In genomic region chr16:33446830-33447229, GRCm38 (mm10) we compare ENCODE assay signal across 16 mouse cellular contexts.
DNase-seq lines count a peak whose midpoint lies in the region; ATAC-seq and TF ChIP-seq lines count a peak whose summit lies in the region.
"Had no signal": no experiment of that assay in that cellular context is flagged by ENCODE, and none has a peak within 500 bp of the region (broad histone marks: within the 10 kb centered on the region; RNA-seq: fewer than 3 reads in every experiment).

No protein-coding gene starts in this region.

- no peak overlapping the region for H3K4me3 ChIP-seq in midbrain, embryonic 15.5 days
- no peak overlapping the region for H3K4me3 ChIP-seq in midbrain, postnatal 0 days (ENCODE audit: low read depth, low read length)
- no peak overlapping the region for H3K4me3 ChIP-seq in intestine, embryonic 14.5 days (ENCODE audit: low read depth, low read length)
- no peak overlapping the region for H3K4me3 ChIP-seq in stomach, embryonic 15.5 days (replicated peaks)
- H3K4me3 ChIP-seq: embryonic facial prominence, embryonic 12.5 days; limb, embryonic 13.5 days had no signal

- DNase-seq in embryo, embryonic 10.5 days (ENCODE audit: low spot score): peak; percentile 8
- DNase-seq in embryo, embryonic 11 days: no peak
- DNase-seq in midbrain, postnatal 0 days (ENCODE audit: low spot score): no peak
- DNase-seq in intestine, embryonic 14.5 days (ENCODE audit: low spot score): no peak
- no peak for DNase-seq in right cerebral cortex, adult 2 months (ENCODE audit: low spot score in 2 of 2)
- DNase-seq: B cell, adult 2 months; heart, adult 11 months; kidney, adult 11 months; lung, adult 18-20 months; right cerebral cortex, adult 18-20 months; thymus, adult 2 months had no signal

- H3K9me3 ChIP-seq in midbrain, embryonic 15.5 days: no peaks in the 10 kb centered on the region
- no peaks in the 10 kb centered on the region for H3K9me3 ChIP-seq in midbrain, postnatal 0 days (ENCODE audit: low read length)
- no peaks in the 10 kb centered on the region for H3K9me3 ChIP-seq in intestine, embryonic 14.5 days (ENCODE audit: control insufficient read depth, low read length)
- H3K9me3 ChIP-seq in stomach, embryonic 15.5 days: no peaks in the 10 kb centered on the region
- H3K9me3 ChIP-seq: embryonic facial prominence, embryonic 12.5 days; limb, embryonic 13.5 days had no signal

- H3K4me1 ChIP-seq in midbrain, embryonic 15.5 days: peaks cover 5% of the 10 kb centered on the region
- peaks cover 4% of the 10 kb centered on the region; the same call in 1 of the 2 replicates for H3K4me1 ChIP-seq in midbrain, postnatal 0 days (ENCODE audit: insufficient read depth, low read length)
- H3K4me1 ChIP-seq in intestine, embryonic 14.5 days (replicated peaks; ENCODE audit: control insufficient read depth, insufficient read depth, low read length): no peaks in the 10 kb centered on the region
- no peaks in the 10 kb centered on the region; the same call in 1 of the 2 replicates for H3K4me1 ChIP-seq in stomach, embryonic 15.5 days
- H3K4me1 ChIP-seq: embryonic facial prominence, embryonic 12.5 days; limb, embryonic 13.5 days had no signal

- TF ChIP-seq CTCF in midbrain, postnatal 0 days (IDR thresholded peaks at IDR 0.05): no peak

- no peak overlapping the region for H3K9ac ChIP-seq in midbrain, embryonic 15.5 days
- H3K9ac ChIP-seq in midbrain, postnatal 0 days (replicated peaks; ENCODE audit: low read length, poor library complexity, severe bottlenecking): no peak overlapping the region
- H3K9ac ChIP-seq in intestine, embryonic 14.5 days (ENCODE audit: low read length): no peak overlapping the region
- no peak overlapping the region for H3K9ac ChIP-seq in stomach, embryonic 15.5 days
- H3K9ac ChIP-seq: embryonic facial prominence, embryonic 12.5 days; limb, embryonic 13.5 days had no signal

- no peak for ATAC-seq in midbrain, embryonic 15.5 days (replicated peaks)
- no peak for ATAC-seq in midbrain, postnatal 0 days (ENCODE audit: low FRiP score)
- 0 out of 2 replicates have a peak, but pooled peaks have one; percentile 55 for ATAC-seq in intestine, embryonic 14.5 days (replicated peaks; ENCODE audit: low FRiP score, low TSS enrichment, low read depth)
- ATAC-seq in stomach, embryonic 15.5 days (ENCODE audit: insufficient read depth, low FRiP score, low read depth): peak; percentile 43; the same call in 1 of the 2 replicates
- no peak for ATAC-seq in megakaryocyte progenitor cell, adult 5-6 weeks (replicated peaks; ENCODE audit: poor library complexity)

- peak overlapping the region; percentile 48; the same call in 1 of the 2 replicates for H3K27ac ChIP-seq in midbrain, embryonic 15.5 days
- no peak overlapping the region for H3K27ac ChIP-seq in midbrain, postnatal 0 days (ENCODE audit: low read depth, low read length)
- no peak overlapping the region; the same call in 1 of the 2 replicates for H3K27ac ChIP-seq in intestine, embryonic 14.5 days (ENCODE audit: low read depth)
- H3K27ac ChIP-seq in stomach, embryonic 15.5 days: no peak overlapping the region
- H3K27ac ChIP-seq: embryonic facial prominence, embryonic 12.5 days; limb, embryonic 13.5 days had no signal

- WGBS in midbrain, embryonic 15.5 days: 74% methylated on average over 5 of the region's 5 CpGs
- 64% methylated on average over 5 of the region's 5 CpGs for WGBS in midbrain, postnatal 0 days
- 41% methylated on average over 5 of the region's 5 CpGs for WGBS in intestine, embryonic 14.5 days
- WGBS in stomach, embryonic 15.5 days: 34% methylated on average over 5 of the region's 5 CpGs

- no peak overlapping the region for H3K4me2 ChIP-seq in midbrain, embryonic 15.5 days
- H3K4me2 ChIP-seq in midbrain, postnatal 0 days (ENCODE audit: low read depth, low read length, poor library complexity, severe bottlenecking): no peak overlapping the region
- no peak overlapping the region for H3K4me2 ChIP-seq in intestine, embryonic 14.5 days (ENCODE audit: low read length)
- H3K4me2 ChIP-seq in stomach, embryonic 15.5 days: no peak overlapping the region
- H3K4me2 ChIP-seq: embryonic facial prominence, embryonic 12.5 days; limb, embryonic 13.5 days had no signal

- no peaks in the 10 kb centered on the region for H3K27me3 ChIP-seq in midbrain, embryonic 15.5 days (replicated peaks)
- H3K27me3 ChIP-seq in midbrain, postnatal 0 days (ENCODE audit: insufficient read depth, low read length): no peaks in the 10 kb centered on the region
- no peaks in the 10 kb centered on the region for H3K27me3 ChIP-seq in intestine, embryonic 14.5 days (replicated peaks; ENCODE audit: control insufficient read depth, insufficient read depth, low read length)
- H3K27me3 ChIP-seq in stomach, embryonic 15.5 days (replicated peaks): no peaks in the 10 kb centered on the region
- H3K27me3 ChIP-seq: embryonic facial prominence, embryonic 12.5 days; limb, embryonic 13.5 days had no signal

- no peaks in the 10 kb centered on the region for H3K36me3 ChIP-seq in midbrain, embryonic 15.5 days (replicated peaks)
- no peaks in the 10 kb centered on the region for H3K36me3 ChIP-seq in midbrain, postnatal 0 days (ENCODE audit: insufficient read depth, low read length)
- H3K36me3 ChIP-seq in intestine, embryonic 14.5 days (ENCODE audit: control insufficient read depth, insufficient read depth, low read length): 0 out of 2 replicates have a peak, but pooled peaks cover 9% of the 10 kb centered on the region
- no peaks in the 10 kb centered on the region for H3K36me3 ChIP-seq in stomach, embryonic 15.5 days
- H3K36me3 ChIP-seq: embryonic facial prominence, embryonic 12.5 days had no signal

Comparison
In these comparisons a context has a peak if more than half of its experiments do, and no peak if none do; other contexts are left out.
1. ATAC-seq: peak in intestine, embryonic 14.5 days (single experiment) and stomach, embryonic 15.5 days (single experiment); none in midbrain, embryonic 15.5 days (single experiment), midbrain, postnatal 0 days (single experiment) and megakaryocyte progenitor cell, adult 5-6 weeks (single experiment).